Comparison of ENCODE assay signal across 19 mouse cellular contexts in genomic region chr17:47869874-47870273, GRCm38 (mm10). TPM values are rescaled to one million over a fixed set of nuclear protein-coding genes. Genes with fewer than 3 reads are reported as not detected.
DNase-seq lines count a peak whose midpoint lies in the region; ATAC-seq and TF ChIP-seq lines count a peak whose summit lies in the region.
"Had no signal": no experiment of that assay in that cellular context is flagged by ENCODE, and none has a peak within 500 bp of the region (broad histone marks: within the 10 kb centered on the region; RNA-seq: fewer than 3 reads in every experiment).

No protein-coding gene starts in this region.

- peaks cover 8% of the 10 kb centered on the region for H3K36me3 ChIP-seq in neural tube, embryonic 11.5 days (ENCODE audit: control insufficient read depth, insufficient read depth, low read length)
- H3K36me3 ChIP-seq in neural tube, embryonic 15.5 days, result peaks cover 38% of the 10 kb centered on the region

- ATAC-seq in neural tube, embryonic 11.5 days (ENCODE audit: insufficient read depth, low FRiP score, low TSS enrichment), result no peak
- no peak for ATAC-seq in neural tube, embryonic 15.5 days (ENCODE audit: low FRiP score)
- ATAC-seq: forebrain, embryonic 13.5 days; forebrain, embryonic 16.5 days had no signal

- H3K4me2 ChIP-seq in neural tube, embryonic 11.5 days (ENCODE audit: low read depth), result no peak overlapping the region
- no peak overlapping the region for H3K4me2 ChIP-seq in neural tube, embryonic 15.5 days
- H3K4me2 ChIP-seq: embryonic facial prominence, embryonic 12.5 days; forebrain, embryonic 13.5 days had no signal

- 95% methylated on average over 10 of the region's 10 CpGs for WGBS in neural tube, embryonic 11.5 days
- WGBS in neural tube, embryonic 15.5 days, result 94% methylated on average over 10 of the region's 10 CpGs

- no peak overlapping the region for H3K4me3 ChIP-seq in neural tube, embryonic 11.5 days (ENCODE audit: low read depth, low read length)
- no peak overlapping the region for H3K4me3 ChIP-seq in neural tube, embryonic 15.5 days (replicated peaks)
- H3K4me3 ChIP-seq in gastrocnemius, adult 2 months, result no peak overlapping the region
- H3K4me3 ChIP-seq: embryonic facial prominence, embryonic 10.5 days; embryonic facial prominence, embryonic 12.5 days; forebrain, embryonic 13.5 days had no signal

- H3K9ac ChIP-seq in neural tube, embryonic 11.5 days (ENCODE audit: low read length), result no peak overlapping the region
- H3K9ac ChIP-seq in neural tube, embryonic 15.5 days (replicated peaks), result no peak overlapping the region
- H3K9ac ChIP-seq: embryonic facial prominence, embryonic 12.5 days; forebrain, embryonic 13.5 days had no signal

- peaks cover 7% of the 10 kb centered on the region; the same call in 1 of the 2 replicates for H3K4me1 ChIP-seq in neural tube, embryonic 11.5 days (ENCODE audit: control insufficient read depth, insufficient read depth, low read length)
- H3K4me1 ChIP-seq in neural tube, embryonic 15.5 days, result peaks cover 26% of the 10 kb centered on the region

- no peak overlapping the region for H3K27ac ChIP-seq in neural tube, embryonic 11.5 days (ENCODE audit: low read depth, low read length)
- H3K27ac ChIP-seq in neural tube, embryonic 15.5 days (replicated peaks), result no peak overlapping the region
- no peak overlapping the region for H3K27ac ChIP-seq in gastrocnemius, adult 2 months
- H3K27ac ChIP-seq: embryonic facial prominence, embryonic 10.5 days; embryonic facial prominence, embryonic 12.5 days; forebrain, embryonic 13.5 days had no signal

- H3K9me3 ChIP-seq in neural tube, embryonic 11.5 days (ENCODE audit: control insufficient read depth, low read length), result no peaks in the 10 kb centered on the region
- H3K9me3 ChIP-seq in neural tube, embryonic 15.5 days (replicated peaks), result no peaks in the 10 kb centered on the region
- H3K9me3 ChIP-seq: embryonic facial prominence, embryonic 10.5 days; embryonic facial prominence, embryonic 12.5 days; forebrain, embryonic 13.5 days had no signal

- peak; percentile 9 for DNase-seq in neural tube, embryonic 11.5 days (ENCODE audit: low spot score)
- DNase-seq in ES-CJ7 (ENCODE audit: low read depth, low spot score), result peak; percentile 68
- DNase-seq in ZHBTc4 (ENCODE audit: low read depth, low spot score), result peak; percentile 66
- no peak for DNase-seq in gastrocnemius, adult 2 months
- DNase-seq in adrenal gland, adult 18-20 months (ENCODE audit: low spot score in 2 of 2), result no peak
- DNase-seq: adrenal gland, adult 8-10 months; adrenal gland, postnatal 14 days; adrenal gland, postnatal 36 days; cerebellum, adult 11-12 months; cerebellum, adult 2 months; cerebellum, adult 9-10 months; cerebellum, postnatal 10 days; cerebellum, postnatal 25 days had no signal

- H3K27me3 ChIP-seq in neural tube, embryonic 11.5 days (ENCODE audit: control insufficient read depth, insufficient read depth, low read length), result no peaks in the 10 kb centered on the region
- H3K27me3 ChIP-seq in neural tube, embryonic 15.5 days (replicated peaks), result peaks cover 17% of the 10 kb centered on the region
- H3K27me3 ChIP-seq: embryonic facial prominence, embryonic 12.5 days had no signal

- intact Hi-C loops in gastrocnemius, adult 2 months (cut with DNase I), result loop anchor here (5.0 kb wide), 1 partner anchor 52 kb away; the partner anchor contains the start of gene Foxp4

- TF ChIP-seq CTCF in gastrocnemius, adult 2 months (IDR thresholded peaks at IDR 0.05), result no peak

RNA-seq across cellular contexts. Expression of gene Mdfi, which starts 35.4 kb away (rescaled TPM):
- polyA plus RNA-seq in neural tube, embryonic 11.5 days (2014; fragmentation: Nextera tagmentation; extraction: Ambion mirVana), result 43.4 and 50.3 TPM in 2 replicates
- 3.3 and 4.4 TPM in 2 replicates for polyA plus RNA-seq in neural tube, embryonic 15.5 days (2015; fragmentation: Nextera tagmentation; extraction: Ambion mirVana)
- under 1 TPM; 0.31 to 0.42 TPM for total RNA-seq in gastrocnemius, adult 2 months (2021)
- 1 to 10 TPM in 1 of 2 experiments, under 1 TPM in 1; 0.42 to 1.2 TPM for total RNA-seq in adrenal gland, adult 18-20 months (2021)
- total RNA-seq: MEL had no signal

RNA-seq across cellular contexts. Expression of gene Foxp4, which starts 54.6 kb away (rescaled TPM):
- polyA plus RNA-seq in neural tube, embryonic 11.5 days (2014; fragmentation: Nextera tagmentation; extraction: Ambion mirVana), result 34.5 and 35.8 TPM in 2 replicates
- 30.3 and 31.9 TPM in 2 replicates for polyA plus RNA-seq in neural tube, embryonic 15.5 days (2015; fragmentation: Nextera tagmentation; extraction: Ambion mirVana)
- total RNA-seq in gastrocnemius, adult 2 months (2021), result 1 to 10 TPM; 7.3 to 7.9 TPM
- 10 to 100 TPM; 20.0 to 26.1 TPM for total RNA-seq in adrenal gland, adult 18-20 months (2021)

Comparison
In these comparisons a context has a peak if more than half of its experiments do, and no peak if none do; other contexts are left out.
1. DNase-seq: peak in neural tube, embryonic 11.5 days (single experiment), ES-CJ7 (single experiment) and ZHBTc4 (single experiment); none in gastrocnemius, adult 2 months (single experiment) and adrenal gland, adult 18-20 months (0 of 2).